Mouse (Mus musculus) thymus, postnatal 36 days (tissue): Measurements from ENCODE around the gene Tmem123.

Experiments used
- DNase-seq, 2 experiments: peaks; one replicate each; pipeline ENCODE4 v3.0.0; 2022; ENCODE audit warnings: mixed read lengths in 2 of 2

Gene Tmem123

GRCm38 (mm10) chr9:7776940-7777339 is 13.1 kb downstream of the Tmem123 start:
- no peak for DNase-seq

GRCm38 (mm10) chr9:7777652-7778051 is 13.8 kb downstream of the Tmem123 start:
- no peak for DNase-seq

GRCm38 (mm10) chr9:7778771-7779170 is 14.9 kb downstream of the Tmem123 start:
- peak; percentile 42 to 61 for DNase-seq

GRCm38 (mm10) chr9:7779786-7780185 is 15.9 kb downstream of the Tmem123 start:
- DNase-seq = no peak

GRCm38 (mm10) chr9:7780250-7781150 is 16.7 kb downstream of the Tmem123 start:
- peak; percentile 62 to 73 for DNase-seq

GRCm38 (mm10) chr9:7783823-7784614 is 20.2 kb downstream of the Tmem123 start:
- DNase-seq = peak; percentile 66 to 78

- DNase-seq = no peak
Measured at GRCm38 (mm10) chr9:7784615-7785012, 20.8 kb downstream of the Tmem123 start.

- no peak for DNase-seq
Measured at GRCm38 (mm10) chr9:7785396-7785795, 21.6 kb downstream of the Tmem123 start.

- no peak for DNase-seq
Measured at GRCm38 (mm10) chr9:7786086-7786485, 22.2 kb downstream of the Tmem123 start.

- DNase-seq = no peak
Measured at GRCm38 (mm10) chr9:7788411-7788810, 24.6 kb downstream of the Tmem123 start.

GRCm38 (mm10) chr9:7789764-7790575 is 26.1 kb downstream of the Tmem123 start:
- no peak for DNase-seq

- DNase-seq = no peak
Measured at GRCm38 (mm10) chr9:7790580-7791084, 26.8 kb downstream of the Tmem123 start.

- no peak for DNase-seq
Measured at GRCm38 (mm10) chr9:7793561-7793960, 29.7 kb downstream of the Tmem123 start.

GRCm38 (mm10) chr9:7795581-7795980 is 31.7 kb downstream of the Tmem123 start:
- DNase-seq = no peak

- DNase-seq = no peak
Measured at GRCm38 (mm10) chr9:7796129-7796864, 32.5 kb downstream of the Tmem123 start.

- no peak for DNase-seq
Measured at GRCm38 (mm10) chr9:7797542-7797941, 33.7 kb downstream of the Tmem123 start.

GRCm38 (mm10) chr9:7798555-7798954 is 34.7 kb downstream of the Tmem123 start:
- no peak for DNase-seq

GRCm38 (mm10) chr9:7805101-7805506 is 41.3 kb downstream of the Tmem123 start:
- no peak for DNase-seq

- DNase-seq = no peak
Measured at GRCm38 (mm10) chr9:7822758-7823157, 58.9 kb downstream of the Tmem123 start.

GRCm38 (mm10) chr9:7824916-7825315 is 61.1 kb downstream of the Tmem123 start:
- DNase-seq = no peak

GRCm38 (mm10) chr9:7828706-7829105 is 64.9 kb downstream of the Tmem123 start:
- DNase-seq = no peak
